ENCODE assay signal across 24 mouse cellular contexts in genomic region chrX:161943098-161943680, GRCm38 (mm10).
A peak's percentile ranks its signal among the peaks of the same experiment; 100 is the strongest.
DNase-seq lines count a peak whose midpoint lies in the region; ATAC-seq lines count a peak whose summit lies in the region.
"Had no signal": no experiment of that assay in that cellular context is flagged by ENCODE, and none has a peak within 500 bp of the region (broad histone marks: within the 10 kb centered on the region; RNA-seq: fewer than 3 reads in every experiment).

No protein-coding gene starts in this region.

- H3K36me3 ChIP-seq in lung, embryonic 16.5 days (ENCODE audit: control insufficient read depth, insufficient read depth, low read length) = no peaks in the 10 kb centered on the region
- no peaks in the 10 kb centered on the region for H3K36me3 ChIP-seq in embryonic facial prominence, embryonic 14.5 days (ENCODE audit: control insufficient read depth, insufficient read depth, low read length)
- H3K36me3 ChIP-seq: embryonic facial prominence, embryonic 12.5 days; heart, embryonic 10.5 days; intestine, embryonic 15.5 days; liver, embryonic 12.5 days; neural tube, embryonic 12.5 days had no signal

- H3K4me1 ChIP-seq in lung, embryonic 16.5 days (replicated peaks; ENCODE audit: control insufficient read depth, insufficient read depth, low read length) = 0 out of 2 replicates have a peak, but pooled peaks cover 2% of the 10 kb centered on the region
- H3K4me1 ChIP-seq in embryonic facial prominence, embryonic 14.5 days (ENCODE audit: control insufficient read depth, insufficient read depth, low read length) = no peaks in the 10 kb centered on the region
- H3K4me1 ChIP-seq: embryonic facial prominence, embryonic 12.5 days; forebrain, embryonic 13.5 days; heart, embryonic 10.5 days; intestine, embryonic 15.5 days; liver, embryonic 12.5 days; megakaryocyte, embryonic 14.5 days; neural tube, embryonic 12.5 days had no signal

- H3K4me2 ChIP-seq in lung, embryonic 16.5 days (ENCODE audit: low read depth, low read length) = no peak overlapping the region
- no peak overlapping the region for H3K4me2 ChIP-seq in embryonic facial prominence, embryonic 14.5 days (ENCODE audit: low read depth, low read length)
- H3K4me2 ChIP-seq: embryonic facial prominence, embryonic 12.5 days; forebrain, embryonic 13.5 days; intestine, embryonic 15.5 days; liver, embryonic 12.5 days; neural tube, embryonic 12.5 days had no signal

- H3K9me3 ChIP-seq in lung, embryonic 16.5 days (ENCODE audit: control insufficient read depth, low read length) = no peaks in the 10 kb centered on the region
- H3K9me3 ChIP-seq in embryonic facial prominence, embryonic 14.5 days (ENCODE audit: control insufficient read depth, low read length) = no peaks in the 10 kb centered on the region
- H3K9me3 ChIP-seq: embryonic facial prominence, embryonic 12.5 days; forebrain, embryonic 13.5 days; heart, embryonic 10.5 days; intestine, embryonic 15.5 days; liver, embryonic 12.5 days; megakaryocyte, embryonic 14.5 days; neural tube, embryonic 12.5 days had no signal

- WGBS in lung, embryonic 16.5 days = 37% methylated on average over 4 of the region's 4 CpGs
- whole genome bisulfite sequencing in embryonic facial prominence, embryonic 14.5 days = 40% methylated on average over 3 of the region's 4 CpGs

- no peak for DNase-seq in lung, postnatal 14 days
- peak; percentile 63 for DNase-seq in embryo, embryonic 10.5 days (ENCODE audit: low spot score)
- DNase-seq in embryonic facial prominence, embryonic 14.5 days (ENCODE audit: low spot score) = peak; percentile 47
- peak; percentile 47 for DNase-seq in mesoderm, embryonic 11.5 days (ENCODE audit: low read depth, low spot score)
- no peak for DNase-seq in cerebellum, postnatal 14 days
- no peak for DNase-seq in layer of hippocampus, adult 8-10 months (ENCODE audit: low spot score in 2 of 2)
- DNase-seq: adrenal gland, adult 8-10 months; cerebellum, adult 18-20 months; cerebellum, postnatal 25 days; heart, postnatal 4 days; kidney, adult 8-10 months; left cerebral cortex, postnatal 4 days; midbrain, embryonic 14.5 days; retina, postnatal 1 day; right cerebral cortex, postnatal 25 days had no signal

- no peak overlapping the region for H3K4me3 ChIP-seq in lung, embryonic 16.5 days (ENCODE audit: low read length)
- H3K4me3 ChIP-seq in embryonic facial prominence, embryonic 14.5 days (ENCODE audit: low read depth, low read length) = no peak overlapping the region
- H3K4me3 ChIP-seq: embryonic facial prominence, embryonic 12.5 days; forebrain, embryonic 13.5 days; heart, embryonic 10.5 days; intestine, embryonic 15.5 days; liver, embryonic 12.5 days; megakaryocyte, embryonic 14.5 days; neural tube, embryonic 12.5 days had no signal

- H3K27me3 ChIP-seq in lung, embryonic 16.5 days (ENCODE audit: control insufficient read depth, insufficient read depth, low read depth, low read length) = peaks cover 4% of the 10 kb centered on the region
- peaks cover 27% of the 10 kb centered on the region for H3K27me3 ChIP-seq in embryonic facial prominence, embryonic 14.5 days (replicated peaks; ENCODE audit: control insufficient read depth, insufficient read depth, low read length)
- H3K27me3 ChIP-seq: intestine, embryonic 15.5 days had no signal

- peak; percentile 42; the same call in 1 of the 2 replicates for ATAC-seq in lung, embryonic 16.5 days (ENCODE audit: low read depth)
- ATAC-seq in embryonic facial prominence, embryonic 14.5 days (ENCODE audit: low read depth) = no peak; the same call in 1 of the 2 replicates
- ATAC-seq: forebrain, embryonic 13.5 days; hindbrain, embryonic 16.5 days; intestine, embryonic 15.5 days; liver, embryonic 12.5 days had no signal

- H3K27ac ChIP-seq in lung, embryonic 16.5 days (ENCODE audit: low read length) = no peak overlapping the region
- H3K27ac ChIP-seq in embryonic facial prominence, embryonic 14.5 days (replicated peaks; ENCODE audit: low read depth, low read length) = no peak overlapping the region
- H3K27ac ChIP-seq: embryonic facial prominence, embryonic 12.5 days; forebrain, embryonic 13.5 days; heart, embryonic 10.5 days; intestine, embryonic 15.5 days; liver, embryonic 12.5 days; neural tube, embryonic 12.5 days had no signal

- no peak overlapping the region for H3K9ac ChIP-seq in lung, embryonic 16.5 days (ENCODE audit: low read length)
- no peak overlapping the region for H3K9ac ChIP-seq in embryonic facial prominence, embryonic 14.5 days (ENCODE audit: low read depth, low read length)
- H3K9ac ChIP-seq: embryonic facial prominence, embryonic 12.5 days; forebrain, embryonic 13.5 days; intestine, embryonic 15.5 days; liver, embryonic 12.5 days; neural tube, embryonic 12.5 days had no signal

Comparison
In these comparisons a context has a peak if more than half of its experiments do, and no peak if none do; other contexts are left out.
1. DNase-seq: peak in embryo, embryonic 10.5 days (single experiment), embryonic facial prominence, embryonic 14.5 days (single experiment) and mesoderm, embryonic 11.5 days (single experiment); none in lung, postnatal 14 days (single experiment), cerebellum, postnatal 14 days (0 of 2) and layer of hippocampus, adult 8-10 months (0 of 2).